In genomic region chr1:23826887-23827758, GRCm38 (mm10) we compare ENCODE assay signal across 9 mouse cellular contexts.
DNase-seq lines count a peak whose midpoint lies in the region; ATAC-seq and TF ChIP-seq lines count a peak whose summit lies in the region.
"Had no signal": no experiment of that assay in that cellular context is flagged by ENCODE, and none has a peak within 500 bp of the region (broad histone marks: within the 10 kb centered on the region; RNA-seq: fewer than 3 reads in every experiment).

No protein-coding gene starts in this region.

- H3K9ac ChIP-seq in forebrain, embryonic 13.5 days = no peak overlapping the region
- H3K9ac ChIP-seq in intestine, postnatal 0 days (ENCODE audit: low read depth, low read length) = no peak overlapping the region
- H3K9ac ChIP-seq in liver, embryonic 14.5 days (replicated peaks) = no peak overlapping the region
- no peak overlapping the region for H3K9ac ChIP-seq in neural tube, embryonic 14.5 days (replicated peaks; ENCODE audit: low read depth, low read length)
- H3K9ac ChIP-seq: heart, embryonic 13.5 days had no signal

- no peaks in the 10 kb centered on the region for H3K36me3 ChIP-seq in forebrain, embryonic 13.5 days (ENCODE audit: poor library complexity, severe bottlenecking)
- H3K36me3 ChIP-seq in intestine, postnatal 0 days (ENCODE audit: control insufficient read depth, insufficient read depth) = no peaks in the 10 kb centered on the region
- H3K36me3 ChIP-seq in liver, embryonic 14.5 days (replicated peaks; ENCODE audit: control insufficient read depth, insufficient read depth, low read depth) = no peaks in the 10 kb centered on the region
- H3K36me3 ChIP-seq in neural tube, embryonic 14.5 days (ENCODE audit: control insufficient read depth, insufficient read depth, low read length) = no peaks in the 10 kb centered on the region
- H3K36me3 ChIP-seq: heart, embryonic 13.5 days had no signal

- no peak overlapping the region for H3K4me2 ChIP-seq in forebrain, embryonic 13.5 days
- no peak overlapping the region for H3K4me2 ChIP-seq in intestine, postnatal 0 days (replicated peaks; ENCODE audit: low read depth)
- no peak overlapping the region for H3K4me2 ChIP-seq in liver, embryonic 14.5 days (ENCODE audit: low read depth)
- no peak overlapping the region for H3K4me2 ChIP-seq in neural tube, embryonic 14.5 days (ENCODE audit: low read depth, low read length)
- H3K4me2 ChIP-seq: heart, embryonic 13.5 days had no signal

- WGBS in forebrain, embryonic 13.5 days = 46% methylated on average over 13 of the region's 13 CpGs
- WGBS in intestine, postnatal 0 days = 34% methylated on average over 13 of the region's 13 CpGs
- 28% methylated on average over 13 of the region's 13 CpGs for WGBS in liver, embryonic 14.5 days (ENCODE audit: insufficient replicate concordance)
- WGBS in neural tube, embryonic 14.5 days = 45% methylated on average over 13 of the region's 13 CpGs

- peak; percentile 84 for ATAC-seq in cerebellum, adult (ENCODE audit: insufficient number of reproducible peaks, low FRiP score, low TSS enrichment)
- ATAC-seq in forebrain, embryonic 13.5 days = peak; percentile 68; the same call in 1 of the 2 replicates
- peak; percentile 64; the same call in 1 of the 2 replicates for ATAC-seq in intestine, postnatal 0 days
- no peak for ATAC-seq in liver, embryonic 14.5 days (ENCODE audit: insufficient read depth)
- ATAC-seq in neural tube, embryonic 14.5 days (ENCODE audit: low read depth) = peak; percentile 47
- no peak for ATAC-seq in monocyte, adult 5-6 weeks (replicated peaks; ENCODE audit: insufficient number of reproducible peaks, low FRiP score, low TSS enrichment, poor library complexity, severe bottlenecking)

- no peak overlapping the region for H3K27ac ChIP-seq in forebrain, embryonic 13.5 days
- H3K27ac ChIP-seq in intestine, postnatal 0 days (ENCODE audit: low read depth, low read length) = no peak overlapping the region
- no peak overlapping the region for H3K27ac ChIP-seq in liver, embryonic 14.5 days
- no peak overlapping the region for H3K27ac ChIP-seq in neural tube, embryonic 14.5 days (ENCODE audit: low read depth, low read length)
- H3K27ac ChIP-seq: heart, embryonic 13.5 days had no signal

- DNase-seq in B cell, adult 2 months = peak; percentile 57 to 60
- peak; percentile 88 for DNase-seq in ES-CJ7 (ENCODE audit: low read depth, low spot score)
- peak; percentile 14 to 33 (median 23) for DNase-seq in liver, embryonic 14.5 days (ENCODE audit: low read depth in 3 of 3, low spot score in 3 of 3)

- no peaks in the 10 kb centered on the region for H3K9me3 ChIP-seq in forebrain, embryonic 13.5 days (replicated peaks)
- no peaks in the 10 kb centered on the region for H3K9me3 ChIP-seq in intestine, postnatal 0 days (ENCODE audit: control insufficient read depth)
- H3K9me3 ChIP-seq in liver, embryonic 14.5 days (ENCODE audit: control insufficient read depth, low read length) = no peaks in the 10 kb centered on the region
- H3K9me3 ChIP-seq in neural tube, embryonic 14.5 days (ENCODE audit: control insufficient read depth, low read length) = no peaks in the 10 kb centered on the region
- H3K9me3 ChIP-seq: heart, embryonic 13.5 days had no signal

- no peaks in the 10 kb centered on the region for H3K4me1 ChIP-seq in forebrain, embryonic 13.5 days
- no peaks in the 10 kb centered on the region for H3K4me1 ChIP-seq in intestine, postnatal 0 days (replicated peaks; ENCODE audit: control insufficient read depth, insufficient read depth, low read length)
- no peaks in the 10 kb centered on the region for H3K4me1 ChIP-seq in liver, embryonic 14.5 days (replicated peaks; ENCODE audit: control insufficient read depth in 2 of 2, insufficient read depth in 2 of 2, low read length in 1 of 2)
- H3K4me1 ChIP-seq in neural tube, embryonic 14.5 days (ENCODE audit: control insufficient read depth, insufficient read depth, low read length) = no peaks in the 10 kb centered on the region
- H3K4me1 ChIP-seq: heart, embryonic 13.5 days had no signal

- peak; percentile 84 for TF ChIP-seq CTCF in intestine, postnatal 0 days (IDR thresholded peaks at IDR 0.05; ENCODE audit: low read depth)
- TF ChIP-seq CTCF in liver, embryonic 14.5 days (IDR thresholded peaks at IDR 0.05; ENCODE audit: low read depth) = peak; percentile 76

- no peaks in the 10 kb centered on the region for H3K27me3 ChIP-seq in forebrain, embryonic 13.5 days
- no peaks in the 10 kb centered on the region for H3K27me3 ChIP-seq in intestine, postnatal 0 days (replicated peaks; ENCODE audit: control insufficient read depth, insufficient read depth, low read length)
- no peaks in the 10 kb centered on the region for H3K27me3 ChIP-seq in liver, embryonic 14.5 days (ENCODE audit: control insufficient read depth, insufficient read depth, low read length)
- H3K27me3 ChIP-seq in neural tube, embryonic 14.5 days (ENCODE audit: control insufficient read depth, insufficient read depth, low read length) = no peaks in the 10 kb centered on the region
- H3K27me3 ChIP-seq: heart, embryonic 13.5 days had no signal

- H3K4me3 ChIP-seq in forebrain, embryonic 13.5 days = no peak overlapping the region
- H3K4me3 ChIP-seq in intestine, postnatal 0 days (ENCODE audit: low read depth, low read length) = no peak overlapping the region
- no peak overlapping the region for H3K4me3 ChIP-seq in liver, embryonic 14.5 days (ENCODE audit: insufficient read depth in 1 of 2, low read depth in 2 of 2, low read length in 2 of 2)
- no peak overlapping the region for H3K4me3 ChIP-seq in neural tube, embryonic 14.5 days (ENCODE audit: low read depth, low read length)
- H3K4me3 ChIP-seq: heart, embryonic 13.5 days had no signal

- TF ChIP-seq EP300 in liver, embryonic 14.5 days (IDR thresholded peaks at IDR 0.05; ENCODE audit: low read depth) = no peak

Comparison
In these comparisons a context has a peak if more than half of its experiments do, and no peak if none do; other contexts are left out.
1. DNase-seq: peak in every context shown above with its lines; median percentile 88 in ES-CJ7; 58 in B cell, adult 2 months; 23 in liver, embryonic 14.5 days.
2. ATAC-seq: peak in cerebellum, adult (single experiment), forebrain, embryonic 13.5 days (single experiment), intestine, postnatal 0 days (single experiment) and neural tube, embryonic 14.5 days (single experiment); none in liver, embryonic 14.5 days (single experiment) and monocyte, adult 5-6 weeks (single experiment).